Mouse (Mus musculus) cerebellum, postnatal 4 days (tissue): ENCODE measurements around the gene BC080695.
"Not testable (repeated sequence)": the region's sequence is repeated elsewhere in the genome, so short reads cannot be mapped to it uniquely, and the experiment has no call there.

Experiments used
- DNase-seq, 2 experiments: peaks; one replicate each; pipeline ENCODE4 v3.0.0; 2022; ENCODE audit warnings: low spot score in 2 of 2, mixed read lengths in 1 of 2

The BC080695 gene

GRCm38 (mm10) chr4:143551400-143551799 is at the start of gene BC080695, which contains the start of gene Gm13057:
Gene BC080695 (plus strand): TSS chr4:143551700.
Gene Gm13057 (plus strand): TSS chr4:143551709.
- DNase-seq, result not testable (repeated sequence)

- DNase-seq, result no peak
These were observed 40.5 kb upstream of the BC080695 start, which contains the start of gene Gm13043 for GRCm38 (mm10) chr4:143511043-143511442. Gene Gm13043 (plus strand): TSS chr4:143511343.

GRCm38 (mm10) chr4:143535654-143536053 is 15.8 kb upstream of the BC080695 start, which contains the start of gene Gm13040:
Gene Gm13040 (plus strand): TSS chr4:143535954.
- DNase-seq, result not testable (repeated sequence)

GRCm38 (mm10) chr4:143611927-143612326 is 60.4 kb downstream of the BC080695 start:
- DNase-seq, result not testable (repeated sequence)

- not testable (repeated sequence) for DNase-seq
These were observed 63.2 kb downstream of the BC080695 start, which contains the start of gene Gm13083 for GRCm38 (mm10) chr4:143614703-143615102. Gene Gm13083 (plus strand): TSS chr4:143615003.

- not testable (repeated sequence) for DNase-seq
These were observed 66.6 kb downstream of the BC080695 start for GRCm38 (mm10) chr4:143618101-143618500.
